Mouse (Mus musculus) thymus, postnatal 25 days (tissue): ENCODE measurements at regions not wholly inside any gene's neighbourhood (a gene's known extent, or its start where the extent isn't known, plus 50 kb on each side); places are given as distances from the start of the nearest gene placed in this dataset.
A peak's percentile ranks its signal among the peaks of the same experiment; 100 is the strongest.

Source experiments
- DNase-seq: peaks from one replicate; pipeline ENCODE4 v3.0.0; 2022

DNA sequence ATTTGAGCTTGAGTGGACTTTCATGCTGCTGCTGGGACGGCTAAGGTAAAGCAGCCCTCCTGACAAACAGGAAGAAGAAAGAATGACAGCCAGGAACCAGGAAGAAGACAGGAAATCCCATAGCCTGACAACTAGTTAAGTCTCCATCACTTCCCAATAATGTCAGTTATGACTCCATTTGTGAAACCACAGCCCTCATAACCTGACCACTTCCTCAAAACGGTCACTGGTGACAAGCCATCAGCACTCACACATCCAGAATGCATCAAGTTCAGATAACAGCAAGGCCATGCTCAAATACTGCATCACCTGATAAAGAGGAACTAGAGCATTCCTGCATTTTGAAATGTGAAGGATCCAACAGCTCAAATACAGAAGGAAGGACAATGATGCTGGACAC is 288.3 kb downstream of the Zfp706 start:
- DNase-seq, result no peak

GRCm38 (mm10) chr15:36717835-36718234 is 289.7 kb downstream of the Zfp706 start:
- DNase-seq, result no peak

- no peak for DNase-seq
Observed at GRCm38 (mm10) chr15:36716686-36717038, 290.9 kb downstream of the Zfp706 start.

GRCm38 (mm10) chr15:36715745-36716685 is 291.6 kb downstream of the Zfp706 start:
- DNase-seq, result peak; percentile 69

GRCm38 (mm10) chr15:36715159-36715558 is 292.4 kb downstream of the Zfp706 start:
- no peak for DNase-seq

GRCm38 (mm10) chr15:36709788-36710187 is 297.8 kb downstream of the Zfp706 start:
- no peak for DNase-seq

DNA sequence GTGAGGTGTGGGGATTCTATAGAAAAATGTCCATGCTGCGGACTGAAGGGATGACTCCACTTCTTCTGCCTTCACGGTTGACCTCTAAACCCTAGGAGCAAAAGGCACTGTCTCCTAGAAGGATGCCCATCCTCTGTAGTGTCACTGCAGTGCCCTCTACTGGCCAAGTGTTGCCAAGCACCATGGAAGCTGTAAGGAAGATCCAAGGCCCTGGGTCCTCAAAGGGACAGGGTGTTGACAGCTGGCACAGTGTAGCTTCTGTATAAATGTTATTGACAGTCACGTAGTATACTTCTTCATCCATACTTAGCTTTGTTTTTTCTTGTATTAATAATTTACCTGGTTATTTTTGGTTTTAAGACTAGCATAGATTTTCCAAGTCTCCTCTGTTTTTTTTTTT is 299.1 kb downstream of the Zfp706 start:
- peak; percentile 88 for DNase-seq

DNA sequence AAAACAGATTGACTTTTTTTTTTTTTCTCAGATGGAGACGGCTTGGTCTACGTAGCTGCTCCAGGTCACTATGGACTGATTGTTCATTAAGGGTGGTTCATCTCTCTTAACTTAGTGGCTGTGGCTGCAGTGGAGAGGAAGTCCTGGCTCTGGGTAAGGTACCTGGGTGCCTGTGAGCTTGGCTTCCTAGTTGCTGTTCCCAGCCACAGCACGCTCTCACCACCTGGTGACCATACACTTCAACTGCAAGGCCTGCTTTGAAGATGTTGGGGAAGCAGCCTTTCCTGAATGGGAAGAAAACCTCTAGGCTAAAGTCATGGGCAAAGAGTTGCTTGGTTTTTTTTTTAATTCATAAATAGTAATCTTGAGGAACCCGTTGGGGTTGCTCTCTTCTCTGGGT is 301.6 kb downstream of the Zfp706 start:
- DNase-seq, result peak; percentile 73

GRCm38 (mm10) chr15:36705391-36705790 is 302.2 kb downstream of the Zfp706 start:
- DNase-seq, result no peak

DNA sequence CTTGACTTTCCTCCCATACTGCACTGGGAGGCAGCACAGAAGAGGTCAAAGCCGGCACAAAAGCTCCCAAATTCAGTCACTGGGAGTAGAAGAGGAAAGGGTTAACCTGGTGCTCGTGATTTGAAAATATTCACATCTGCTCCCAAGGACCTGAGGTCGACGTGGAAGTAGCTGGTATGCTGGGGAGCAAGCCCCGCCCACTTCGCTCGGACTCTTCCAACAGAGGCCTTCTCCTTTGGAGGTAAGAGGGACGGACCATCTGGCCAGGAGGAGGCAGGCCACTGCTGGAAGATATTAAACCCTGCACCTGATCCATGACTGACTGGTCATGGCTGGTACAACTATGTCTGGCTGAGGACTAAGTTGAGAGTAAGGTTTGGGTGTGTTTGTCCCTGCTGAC is 305.7 kb downstream of the Zfp706 start:
- no peak for DNase-seq

DNA sequence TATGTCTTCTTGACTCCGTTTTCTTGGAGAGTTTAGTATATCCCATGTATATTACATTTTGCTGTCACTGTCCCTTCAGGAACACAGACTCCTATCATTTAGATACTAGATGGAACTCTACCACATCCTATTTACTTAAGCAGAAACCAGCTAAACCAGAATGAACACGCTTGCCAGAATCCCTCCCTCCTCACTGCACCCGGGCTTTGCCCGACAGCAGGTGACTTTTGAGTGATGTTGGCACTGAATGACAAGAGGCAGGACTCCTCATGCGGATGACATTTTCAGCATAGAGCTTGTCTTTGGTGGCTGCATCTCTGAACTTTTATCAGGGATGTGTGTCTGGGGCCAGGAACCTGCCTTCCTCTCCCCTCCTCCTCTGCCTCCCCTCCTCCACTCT is 307.4 kb downstream of the Zfp706 start:
- no peak for DNase-seq

DNA sequence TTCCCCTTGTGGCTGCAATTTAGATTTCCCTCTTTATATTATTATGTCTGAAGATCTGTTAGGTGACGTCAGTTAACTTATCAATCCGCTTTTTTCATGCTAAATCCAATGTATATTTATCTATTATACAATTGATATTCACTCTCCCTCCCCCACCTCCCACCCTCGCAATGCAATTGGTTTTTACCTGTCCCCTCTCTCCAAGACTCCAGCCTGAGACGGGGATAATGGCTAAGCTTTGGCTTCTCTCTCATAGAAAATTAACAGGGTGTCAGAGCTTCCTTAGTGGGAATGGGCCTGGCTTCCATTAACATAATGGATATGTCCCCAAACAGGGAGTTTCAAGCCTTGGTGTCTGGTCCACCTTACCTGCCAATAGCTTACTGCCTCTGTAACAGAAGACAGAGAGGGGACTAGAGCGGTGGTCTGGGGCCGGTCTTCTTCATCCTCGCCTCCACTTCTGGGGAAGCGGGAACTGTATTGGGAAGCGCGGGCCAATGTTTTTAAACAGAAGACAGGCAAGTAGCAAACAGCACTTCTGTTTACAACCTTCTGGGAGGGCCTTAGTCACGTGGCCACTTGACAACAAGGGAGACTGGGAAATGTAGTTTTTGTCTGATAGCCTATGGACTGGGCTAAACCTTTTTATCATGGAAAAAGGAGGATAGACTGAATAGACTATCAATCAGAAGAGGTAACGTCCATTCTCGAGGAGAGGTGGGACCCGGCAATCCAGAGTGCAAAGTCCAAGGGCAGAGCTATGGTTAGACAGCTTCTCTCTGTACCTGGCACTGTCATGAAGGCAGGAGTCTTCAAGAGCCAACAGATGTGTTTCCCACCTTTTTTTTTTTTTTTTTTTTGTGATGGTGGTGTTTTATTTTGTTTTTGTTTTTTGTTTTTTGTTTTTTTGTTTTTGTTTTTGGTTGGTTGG is 312.1 kb downstream of the Zfp706 start:
- DNase-seq, result no peak

DNA sequence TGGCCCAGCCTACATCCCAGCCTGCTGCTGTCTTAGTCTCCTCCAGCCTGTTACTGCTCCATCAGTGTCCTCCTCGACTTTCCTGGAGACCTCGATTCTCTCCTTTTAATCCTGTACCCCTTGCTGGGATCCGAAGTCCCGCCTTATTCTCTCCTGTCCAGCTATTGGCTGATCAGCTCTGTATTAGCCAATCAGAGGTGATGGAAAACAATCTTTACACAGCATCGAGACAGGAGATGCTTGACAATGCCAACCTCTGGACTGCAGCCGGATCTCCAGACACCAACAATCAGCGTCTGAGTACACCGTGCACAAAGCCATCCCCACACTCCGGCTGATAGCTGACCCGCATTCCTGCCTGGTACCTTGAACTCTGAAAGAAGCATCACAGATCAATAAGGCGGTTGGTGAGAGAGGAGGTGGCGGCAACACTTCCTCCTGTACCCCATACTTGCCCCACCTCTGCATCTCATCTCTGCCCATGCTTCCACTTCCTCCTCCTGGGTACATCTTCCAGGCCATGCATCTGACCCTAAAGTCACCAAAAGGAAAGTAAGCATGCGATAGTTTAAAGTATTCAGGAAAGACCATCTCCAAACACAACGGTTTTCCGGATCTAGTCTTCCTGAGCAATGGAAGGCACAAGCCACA is 316.4 kb downstream of the Zfp706 start:
- DNase-seq, result no peak

DNA sequence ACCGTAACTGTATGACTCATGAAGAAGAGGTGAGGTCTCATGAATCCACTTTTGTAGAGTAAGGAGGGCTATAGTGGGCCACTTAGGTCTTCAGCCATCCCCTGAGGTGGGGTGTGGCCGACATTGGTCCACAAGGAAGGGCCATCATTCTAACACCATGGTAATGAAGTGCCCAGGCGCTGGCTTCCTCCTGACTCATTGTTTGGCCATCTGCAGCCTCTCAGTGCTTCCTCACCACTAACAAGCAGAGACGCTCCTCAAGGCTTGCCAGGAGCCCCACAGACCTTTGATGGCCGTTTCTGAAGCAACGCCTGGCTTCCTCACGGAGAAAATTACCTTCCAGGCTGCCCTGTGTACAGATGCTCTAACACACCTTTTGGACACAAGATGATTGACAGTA is 317.7 kb downstream of the Zfp706 start:
- DNase-seq, result no peak

DNA sequence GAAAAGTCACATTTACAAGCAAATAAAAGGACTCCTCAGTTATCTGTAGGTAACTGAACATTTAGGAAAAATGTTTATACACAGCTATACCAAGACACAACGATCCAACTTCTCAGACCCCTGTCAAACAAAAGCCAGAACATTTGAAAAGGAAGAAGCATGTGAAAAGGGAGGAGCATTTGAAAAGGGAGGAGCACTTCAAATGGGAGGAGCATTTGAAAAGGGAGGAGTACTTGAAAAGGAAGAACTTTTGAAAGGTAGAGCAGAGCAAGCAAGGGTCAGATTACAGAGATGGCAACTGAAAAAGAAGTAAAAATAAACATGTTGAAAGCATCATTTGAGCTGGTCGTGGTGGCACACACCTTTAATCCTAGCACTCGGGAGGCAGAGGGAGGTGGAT is 318.3 kb downstream of the Zfp706 start:
- no peak for DNase-seq

DNA sequence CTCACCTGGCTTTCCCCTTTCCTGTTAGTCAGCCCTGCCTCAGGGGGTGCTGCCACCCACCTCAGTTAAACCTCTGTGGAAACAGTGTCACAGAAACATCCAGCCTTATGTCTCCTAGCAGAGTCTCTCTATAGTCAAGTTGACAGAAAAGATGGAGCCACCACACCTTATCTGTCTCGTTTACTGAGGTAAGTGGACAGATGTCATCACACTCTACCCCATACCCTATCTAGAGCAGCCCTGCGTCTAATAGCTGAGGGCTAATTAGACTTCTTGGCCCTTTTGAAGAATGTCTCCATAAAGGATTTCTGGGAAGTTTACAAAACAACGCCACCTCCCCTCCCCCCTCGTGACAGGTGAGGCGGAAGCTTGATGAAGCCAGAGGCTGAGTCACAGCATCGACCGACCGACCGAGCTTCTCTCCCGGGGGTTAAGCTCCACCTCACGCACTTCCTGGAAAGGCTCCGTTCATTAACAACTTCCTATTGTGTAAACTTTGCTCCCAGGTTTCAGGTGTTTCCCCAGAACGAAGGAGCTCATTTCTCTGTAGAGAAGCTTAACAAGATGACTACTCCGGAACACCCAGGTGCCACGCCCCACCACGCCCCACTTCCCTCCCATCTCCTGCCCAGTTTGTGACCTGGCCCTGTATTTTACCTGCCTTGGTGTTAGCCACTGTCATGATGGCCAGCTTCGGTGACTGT is 319.4 kb downstream of the Zfp706 start:
- DNase-seq, result peak; percentile 48

GRCm38 (mm10) chr15:36684684-36685083 is 322.9 kb downstream of the Zfp706 start:
- DNase-seq, result no peak

GRCm38 (mm10) chr15:36682832-36683231 is 324.7 kb downstream of the Zfp706 start:
- DNase-seq, result no peak

DNA sequence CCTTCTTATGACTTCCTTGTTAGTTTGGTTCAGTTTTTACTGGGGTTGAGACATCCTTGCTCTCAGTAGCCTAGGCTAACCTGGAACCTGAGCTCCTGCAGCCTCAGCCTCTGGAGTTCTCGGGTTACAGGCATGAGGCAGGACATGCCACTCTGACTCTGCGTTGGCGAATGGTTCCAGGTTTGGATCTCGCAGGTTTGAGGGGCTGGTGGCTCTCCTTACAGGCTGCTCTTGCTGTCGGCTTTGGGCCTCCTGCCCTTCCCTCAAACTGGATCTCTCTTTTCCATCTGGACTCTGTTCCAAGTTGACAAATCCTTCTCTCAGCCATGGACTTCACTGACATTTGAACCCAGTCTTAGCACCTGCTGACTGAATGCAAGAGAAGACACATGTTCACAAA is 325.4 kb downstream of the Zfp706 start:
- DNase-seq, result no peak

DNA sequence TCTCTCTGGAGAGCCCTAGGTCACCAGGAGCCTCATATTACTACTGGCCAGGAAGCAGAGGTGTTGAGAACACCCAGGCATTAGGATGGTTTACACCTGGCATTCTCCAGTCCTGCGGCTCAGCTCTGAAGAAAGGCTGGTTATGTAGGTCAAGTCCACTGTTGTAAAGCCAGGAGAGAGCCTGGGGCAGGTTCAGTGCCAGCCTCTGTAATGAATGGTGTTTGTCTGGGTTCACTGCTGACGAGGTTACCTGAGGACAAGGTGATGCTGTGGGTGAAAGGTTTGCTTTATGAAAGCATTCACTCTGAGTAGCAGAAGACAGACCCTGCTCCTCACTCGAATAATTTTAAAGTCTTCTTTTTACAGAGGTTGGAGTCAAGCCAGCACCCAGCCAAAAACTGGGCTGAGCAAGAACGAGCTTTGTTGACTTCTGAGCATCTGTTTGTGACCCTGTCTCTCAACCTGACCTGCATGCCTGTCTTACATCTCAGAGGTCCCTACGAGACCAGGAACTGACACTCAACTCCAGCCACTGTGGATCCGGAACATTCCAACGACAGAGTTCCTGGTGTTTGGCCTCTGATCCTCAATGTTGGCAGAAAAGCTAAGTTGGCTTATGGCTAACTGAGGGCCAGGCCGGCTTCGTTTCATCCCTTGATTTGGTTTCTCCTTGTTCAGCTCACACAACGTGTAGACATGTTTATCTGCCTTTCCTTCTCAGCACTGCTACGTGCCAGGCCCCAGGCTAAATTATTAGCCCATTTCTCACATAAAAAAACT is 327.0 kb downstream of the Zfp706 start:
- no peak for DNase-seq

DNA sequence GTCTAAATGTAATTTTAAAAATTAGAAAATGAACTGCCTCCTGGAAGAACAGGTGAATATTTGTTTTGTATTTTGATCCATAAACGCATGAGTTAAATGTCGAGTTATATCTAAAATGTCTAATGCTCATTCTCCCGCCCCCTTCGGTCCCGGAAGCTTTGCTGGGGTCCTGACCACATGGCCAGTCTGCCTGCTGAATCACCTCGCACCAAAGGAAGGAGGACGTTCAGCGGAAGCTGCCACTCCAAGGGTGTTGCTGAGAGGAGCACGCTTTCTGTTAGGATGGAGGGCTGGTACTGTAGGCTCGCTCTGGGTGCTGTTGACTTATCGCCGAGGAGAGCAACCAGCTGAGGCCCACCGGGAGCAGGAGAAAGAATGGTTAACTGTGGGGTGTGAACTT is 328.0 kb downstream of the Zfp706 start:
- peak; percentile 13 for DNase-seq

GRCm38 (mm10) chr15:36669748-36670147 is 337.8 kb downstream of the Zfp706 start:
- no peak for DNase-seq
